Mouse (Mus musculus): ENCODE results near the gene Hgd.

The Hgd gene

GRCm38 (mm10) chr16:37598463-37598862 lies 18.5 kb downstream of the Hgd start:
- Histone ChIP-seq H3K36me3 (ENCODE audit: control insufficient read depth, insufficient read depth, low read length, poor library complexity, severe bottlenecking) (no peaks in the 10 kb centered on the region), H3K27me3 (ENCODE audit: control insufficient read depth, insufficient read depth, low read length, poor library complexity, severe bottlenecking) (no peaks in the 10 kb centered on the region)
- DNase-seq (ENCODE audit: low read depth, low spot score): no peak

GRCm38 (mm10) chr16:37599326-37599725 lies 19.4 kb downstream of the Hgd start:
- no peak for DNase-seq (ENCODE audit: low read depth, low spot score)
- Histone ChIP-seq H3K27me3 (ENCODE audit: control insufficient read depth, insufficient read depth, low read length, poor library complexity, severe bottlenecking) (no peaks in the 10 kb centered on the region), H3K36me3 (ENCODE audit: control insufficient read depth, insufficient read depth, low read length, poor library complexity, severe bottlenecking) (no peaks in the 10 kb centered on the region)

GRCm38 (mm10) chr16:37603431-37603830 lies 23.5 kb downstream of the Hgd start:
- DNase-seq (ENCODE audit: low read depth, low spot score): no peak
- Histone ChIP-seq H3K36me3 (ENCODE audit: control insufficient read depth, insufficient read depth, low read length, poor library complexity, severe bottlenecking) (no peaks in the 10 kb centered on the region), H3K27me3 (ENCODE audit: control insufficient read depth, insufficient read depth, low read length, poor library complexity, severe bottlenecking) (no peaks in the 10 kb centered on the region)

GRCm38 (mm10) chr16:37604243-37604642 lies 24.3 kb downstream of the Hgd start:
- no peak for DNase-seq (ENCODE audit: low read depth, low spot score)
- Histone ChIP-seq H3K27me3 (ENCODE audit: control insufficient read depth, insufficient read depth, low read length, poor library complexity, severe bottlenecking) (no peaks in the 10 kb centered on the region), H3K36me3 (ENCODE audit: control insufficient read depth, insufficient read depth, low read length, poor library complexity, severe bottlenecking) (no peaks in the 10 kb centered on the region)

- Histone ChIP-seq H3K36me3 (ENCODE audit: control insufficient read depth, insufficient read depth, low read length, poor library complexity, severe bottlenecking) (no peaks in the 10 kb centered on the region), H3K27me3 (ENCODE audit: control insufficient read depth, insufficient read depth, low read length, poor library complexity, severe bottlenecking) (no peaks in the 10 kb centered on the region)
- DNase-seq (ENCODE audit: low read depth, low spot score): no peak
These were observed 30.4 kb downstream of the Hgd start for GRCm38 (mm10) chr16:37610333-37610732.

- DNase-seq (ENCODE audit: low read depth, low spot score): no peak
- no peaks in the 10 kb centered on the region for H3K36me3 ChIP-seq (ENCODE audit: control insufficient read depth, insufficient read depth, low read length, poor library complexity, severe bottlenecking)
- no peaks in the 10 kb centered on the region for H3K27me3 ChIP-seq (ENCODE audit: control insufficient read depth, insufficient read depth, low read length, poor library complexity, severe bottlenecking)
These were observed 31.1 kb downstream of the Hgd start for GRCm38 (mm10) chr16:37611072-37611471.

- DNase-seq (ENCODE audit: low read depth, low spot score): no peak
- no peaks in the 10 kb centered on the region for H3K36me3 ChIP-seq (ENCODE audit: control insufficient read depth, insufficient read depth, low read length, poor library complexity, severe bottlenecking)
These were observed 32.1 kb downstream of the Hgd start for GRCm38 (mm10) chr16:37612013-37612412.

GRCm38 (mm10) chr16:37614540-37614939 lies 34.6 kb downstream of the Hgd start:
- Histone ChIP-seq H3K36me3 (ENCODE audit: control insufficient read depth, insufficient read depth, low read length, poor library complexity, severe bottlenecking) (no peaks in the 10 kb centered on the region), H3K27me3 (ENCODE audit: control insufficient read depth, insufficient read depth, low read length, poor library complexity, severe bottlenecking) (no peaks in the 10 kb centered on the region)
- DNase-seq (ENCODE audit: low read depth, low spot score): no peak

More at GRCm38 (mm10) chr16:37612013-37612412, 32.1 kb downstream of the Hgd start:
- no peaks in the 10 kb centered on the region for H3K27me3 ChIP-seq (ENCODE audit: control insufficient read depth, insufficient read depth, low read length, poor library complexity, severe bottlenecking)

GRCm38 (mm10) chr16:37615429-37615828 lies 35.5 kb downstream of the Hgd start:
- DNase-seq (ENCODE audit: low read depth, low spot score): no peak

GRCm38 (mm10) chr16:37616104-37616503 lies 36.2 kb downstream of the Hgd start:
- Histone ChIP-seq H3K27me3 (ENCODE audit: control insufficient read depth, insufficient read depth, low read length, poor library complexity, severe bottlenecking) (no peaks in the 10 kb centered on the region), H3K36me3 (ENCODE audit: control insufficient read depth, insufficient read depth, low read length, poor library complexity, severe bottlenecking) (no peaks in the 10 kb centered on the region)
- DNase-seq (ENCODE audit: low read depth, low spot score): no peak

More at GRCm38 (mm10) chr16:37615429-37615828, 35.5 kb downstream of the Hgd start:
- H3K27me3 ChIP-seq (ENCODE audit: control insufficient read depth, insufficient read depth, low read length, poor library complexity, severe bottlenecking): no peaks in the 10 kb centered on the region
- H3K36me3 ChIP-seq (ENCODE audit: control insufficient read depth, insufficient read depth, low read length, poor library complexity, severe bottlenecking): no peaks in the 10 kb centered on the region

- H3K27me3 ChIP-seq (ENCODE audit: control insufficient read depth, insufficient read depth, low read length, poor library complexity, severe bottlenecking): no peaks in the 10 kb centered on the region
- H3K36me3 ChIP-seq (ENCODE audit: control insufficient read depth, insufficient read depth, low read length, poor library complexity, severe bottlenecking): no peaks in the 10 kb centered on the region
- no peak for DNase-seq (ENCODE audit: low read depth, low spot score)
These were observed 37.7 kb downstream of the Hgd start for GRCm38 (mm10) chr16:37617695-37618094.

GRCm38 (mm10) chr16:37622403-37622802 lies 42.5 kb downstream of the Hgd start:
- Histone ChIP-seq H3K36me3 (ENCODE audit: control insufficient read depth, insufficient read depth, low read length, poor library complexity, severe bottlenecking) (no peaks in the 10 kb centered on the region), H3K27me3 (ENCODE audit: control insufficient read depth, insufficient read depth, low read length, poor library complexity, severe bottlenecking) (no peaks in the 10 kb centered on the region)
- DNase-seq (ENCODE audit: low read depth, low spot score): no peak

- Histone ChIP-seq H3K36me3 (ENCODE audit: control insufficient read depth, insufficient read depth, low read length, poor library complexity, severe bottlenecking) (no peaks in the 10 kb centered on the region), H3K27me3 (ENCODE audit: control insufficient read depth, insufficient read depth, low read length, poor library complexity, severe bottlenecking) (no peaks in the 10 kb centered on the region)
- DNase-seq (ENCODE audit: low read depth, low spot score): no peak
These were observed 43.0 kb downstream of the Hgd start for GRCm38 (mm10) chr16:37622919-37623318.

GRCm38 (mm10) chr16:37626388-37626949 lies 46.5 kb downstream of the Hgd start:
- no peak for DNase-seq (ENCODE audit: low read depth, low spot score)
- Histone ChIP-seq H3K27me3 (ENCODE audit: control insufficient read depth, insufficient read depth, low read length, poor library complexity, severe bottlenecking) (no peaks in the 10 kb centered on the region), H3K36me3 (ENCODE audit: control insufficient read depth, insufficient read depth, low read length, poor library complexity, severe bottlenecking) (no peaks in the 10 kb centered on the region)

- no peak for DNase-seq (ENCODE audit: low read depth, low spot score)
- no peaks in the 10 kb centered on the region for H3K36me3 ChIP-seq (ENCODE audit: control insufficient read depth, insufficient read depth, low read length, poor library complexity, severe bottlenecking)
- no peaks in the 10 kb centered on the region for H3K27me3 ChIP-seq (ENCODE audit: control insufficient read depth, insufficient read depth, low read length, poor library complexity, severe bottlenecking)
These were observed 48.4 kb downstream of the Hgd start for GRCm38 (mm10) chr16:37628336-37628735.

GRCm38 (mm10) chr16:37629011-37629410 lies 49.1 kb downstream of the Hgd start:
- no peaks in the 10 kb centered on the region for H3K36me3 ChIP-seq (ENCODE audit: control insufficient read depth, insufficient read depth, low read length, poor library complexity, severe bottlenecking)
- no peak for DNase-seq (ENCODE audit: low read depth, low spot score)
- no peaks in the 10 kb centered on the region for H3K27me3 ChIP-seq (ENCODE audit: control insufficient read depth, insufficient read depth, low read length, poor library complexity, severe bottlenecking)

Measured in splenic B cell, adult 2 months (primary cell).